Mouse (Mus musculus): ENCODE measurements at regions not wholly inside any gene's neighbourhood (a gene's known extent, or its start where the extent isn't known, plus 50 kb on each side); places are given as distances from the start of the nearest gene placed in this dataset.

GRCm38 (mm10) chr3:49686182-49686895 is 70.8 kb downstream of the Pcdh18 start:
- Histone ChIP-seq H3K9me3 (no peaks in the 10 kb centered on the region), H3K27ac (no peak overlapping the region), H3K4me1 (replicated peaks) (no peaks in the 10 kb centered on the region), H3K36me3 (no peaks in the 10 kb centered on the region), H3K27me3 (ENCODE audit: insufficient read depth, poor library complexity, severe bottlenecking) (no peaks in the 10 kb centered on the region), H3K4me3 (no peak overlapping the region)
- no peak for DNase-seq (ENCODE audit: low spot score)
- WGBS, result 61% methylated on average over 4 of the region's 4 CpGs

DNA sequence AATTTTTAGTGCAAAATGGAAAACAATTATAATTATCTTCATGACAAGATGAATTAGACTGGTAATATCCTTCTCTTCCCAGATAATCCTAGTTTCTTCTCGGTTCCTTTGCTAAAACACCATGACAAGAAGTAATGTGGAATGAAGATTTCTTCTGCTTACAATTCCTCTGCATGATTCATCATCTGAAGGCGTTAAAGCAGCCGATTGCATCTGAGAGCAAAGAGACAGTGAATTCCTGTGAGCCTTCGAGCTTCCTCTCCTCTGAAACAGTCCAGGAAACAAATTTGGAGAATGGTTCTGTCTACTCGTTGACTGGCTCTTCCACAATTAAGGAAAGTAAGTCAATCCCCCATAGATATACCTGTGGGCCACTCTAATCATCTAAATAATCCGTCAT is 82.2 kb downstream of the Pcdh18 start:
- H3K9me3 ChIP-seq, result no peaks in the 10 kb centered on the region
- no peaks in the 10 kb centered on the region for H3K36me3 ChIP-seq
- 86% methylated on average over 6 of the region's 6 CpGs for whole genome bisulfite sequencing
- no peaks in the 10 kb centered on the region for H3K4me1 ChIP-seq (replicated peaks)
- H3K4me3 ChIP-seq, result no peak overlapping the region
- H3K27me3 ChIP-seq (ENCODE audit: insufficient read depth, poor library complexity, severe bottlenecking), result no peaks in the 10 kb centered on the region
- DNase-seq (ENCODE audit: low spot score), result no peak
- no peak overlapping the region for H3K27ac ChIP-seq

DNA sequence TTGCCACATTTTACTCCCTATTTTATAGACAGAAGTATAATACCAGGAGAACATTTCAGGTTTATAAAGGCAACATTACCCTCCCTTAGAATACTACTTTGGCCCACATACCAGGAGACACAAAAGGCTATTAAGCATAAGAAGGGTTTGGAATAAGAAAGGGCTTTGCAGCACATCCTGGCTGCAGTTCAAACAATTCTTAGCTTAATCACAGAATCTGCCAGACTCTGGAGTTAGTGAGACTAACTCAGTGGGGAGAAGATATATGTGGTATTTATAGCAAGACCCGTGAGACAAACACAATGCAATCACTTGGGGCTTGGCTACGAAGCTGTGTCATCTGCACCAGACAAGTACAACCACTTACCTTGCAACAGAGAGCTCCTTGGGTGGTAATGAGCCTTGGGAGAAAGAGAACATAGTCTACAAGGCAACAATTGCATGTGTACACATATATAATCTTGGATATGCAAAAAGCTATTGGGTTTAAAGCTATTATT is 84.4 kb downstream of the Pcdh18 start:
- no peak for DNase-seq (ENCODE audit: low spot score)
- Histone ChIP-seq H3K4me3 (no peak overlapping the region), H3K27ac (no peak overlapping the region), H3K4me1 (replicated peaks) (no peaks in the 10 kb centered on the region), H3K27me3 (ENCODE audit: insufficient read depth, poor library complexity, severe bottlenecking) (no peaks in the 10 kb centered on the region), H3K9me3 (no peaks in the 10 kb centered on the region), H3K36me3 (no peaks in the 10 kb centered on the region)
- 59% methylated on average over 2 of the region's 2 CpGs for WGBS

- Histone ChIP-seq H3K27ac (no peak overlapping the region), H3K4me1 (replicated peaks) (no peaks in the 10 kb centered on the region), H3K27me3 (ENCODE audit: insufficient read depth, poor library complexity, severe bottlenecking) (no peaks in the 10 kb centered on the region), H3K36me3 (no peaks in the 10 kb centered on the region), H3K4me3 (no peak overlapping the region), H3K9me3 (no peaks in the 10 kb centered on the region)
- 93% methylated on average over 9 of the region's 9 CpGs for WGBS
- no peak for DNase-seq (ENCODE audit: low spot score)
Measured at GRCm38 (mm10) chr3:49667543-49668338, 89.4 kb downstream of the Pcdh18 start.

DNA sequence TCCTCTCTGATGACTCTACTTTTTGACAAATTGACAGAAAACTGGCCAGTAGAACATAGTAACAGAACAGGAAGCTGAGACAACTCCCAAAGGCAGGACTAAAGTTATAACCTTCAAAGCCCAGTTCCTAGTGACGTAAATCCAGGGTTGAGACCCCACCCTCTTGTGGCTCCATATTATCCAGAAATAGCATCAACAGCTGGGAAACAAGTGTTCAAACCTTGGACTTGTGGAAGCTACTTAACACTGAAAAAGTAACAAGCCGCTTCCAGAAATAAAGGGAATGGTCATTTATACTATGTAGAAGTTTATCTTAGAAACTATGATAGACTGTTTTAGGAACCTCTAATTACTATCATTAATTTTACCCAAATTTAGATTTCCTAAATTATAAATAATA is 90.6 kb downstream of the Pcdh18 start:
- 91% methylated on average over 2 of the region's 2 CpGs for WGBS
- H3K4me3 ChIP-seq, result no peak overlapping the region
- no peak for DNase-seq (ENCODE audit: low spot score)
- H3K36me3 ChIP-seq, result no peaks in the 10 kb centered on the region
- no peaks in the 10 kb centered on the region for H3K27me3 ChIP-seq (ENCODE audit: insufficient read depth, poor library complexity, severe bottlenecking)
- H3K9me3 ChIP-seq, result no peaks in the 10 kb centered on the region
- no peaks in the 10 kb centered on the region for H3K4me1 ChIP-seq (replicated peaks)
- H3K27ac ChIP-seq, result no peak overlapping the region

DNA sequence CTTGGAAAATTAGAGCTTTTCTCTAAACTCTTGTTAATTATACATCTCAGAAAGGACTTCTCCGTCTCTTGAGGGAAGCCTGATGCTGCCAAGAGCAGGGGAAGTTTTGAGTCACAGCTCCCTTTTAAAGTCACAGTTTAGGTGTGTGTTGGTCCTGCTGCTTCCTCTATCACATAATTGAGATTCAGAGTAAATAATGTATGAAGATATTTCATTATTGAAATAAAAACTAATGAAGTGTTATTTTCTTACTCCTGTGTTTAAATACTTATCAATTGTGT is 108.3 kb downstream of the Pcdh18 start:
- H3K27me3 ChIP-seq (ENCODE audit: insufficient read depth, poor library complexity, severe bottlenecking), result no peaks in the 10 kb centered on the region
- no peak overlapping the region for H3K4me3 ChIP-seq
- no peak for DNase-seq (ENCODE audit: low spot score)
- no peak overlapping the region for H3K27ac ChIP-seq
- H3K36me3 ChIP-seq, result no peaks in the 10 kb centered on the region
- 75% methylated on average over 1 of the region's 1 CpGs for WGBS
- no peaks in the 10 kb centered on the region for H3K4me1 ChIP-seq (replicated peaks)
- H3K9me3 ChIP-seq, result no peaks in the 10 kb centered on the region; the same call in 1 of the 2 replicates

- WGBS, result 78% methylated on average over 5 of the region's 5 CpGs
- DNase-seq (ENCODE audit: low spot score), result no peak
- Histone ChIP-seq H3K9me3 (no peaks in the 10 kb centered on the region; the same call in 1 of the 2 replicates), H3K36me3 (no peaks in the 10 kb centered on the region), H3K27me3 (ENCODE audit: insufficient read depth, poor library complexity, severe bottlenecking) (no peaks in the 10 kb centered on the region), H3K27ac (no peak overlapping the region), H3K4me3 (no peak overlapping the region), H3K4me1 (replicated peaks) (no peaks in the 10 kb centered on the region)
Measured at GRCm38 (mm10) chr3:49648040-49648894, 108.9 kb downstream of the Pcdh18 start.

DNA sequence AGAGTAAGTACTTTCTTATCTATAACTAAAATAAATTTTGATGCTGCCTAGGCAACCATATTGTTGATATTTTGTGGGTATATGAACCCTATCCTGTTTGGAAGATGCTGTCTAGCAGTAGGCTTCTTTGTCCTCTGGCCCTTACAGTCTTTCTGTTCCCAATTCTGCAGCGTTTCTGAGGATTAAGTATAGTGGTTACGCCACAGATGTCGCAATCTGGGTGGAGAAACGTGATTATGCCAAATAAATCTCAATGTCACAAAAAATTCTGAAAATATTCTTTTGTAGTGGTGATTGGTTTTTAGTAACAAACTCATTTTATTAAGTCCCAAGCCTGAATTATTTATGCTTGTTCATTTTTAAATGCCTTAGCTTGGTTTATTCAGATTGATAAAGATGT is 112.1 kb downstream of the Pcdh18 start:
- Histone ChIP-seq H3K9me3 (no peaks in the 10 kb centered on the region; the same call in 1 of the 2 replicates), H3K4me3 (no peak overlapping the region), H3K36me3 (no peaks in the 10 kb centered on the region), H3K4me1 (replicated peaks) (no peaks in the 10 kb centered on the region), H3K27me3 (ENCODE audit: insufficient read depth, poor library complexity, severe bottlenecking) (no peaks in the 10 kb centered on the region), H3K27ac (no peak overlapping the region)
- WGBS, result 92% methylated on average over 4 of the region's 4 CpGs
- DNase-seq (ENCODE audit: low spot score), result no peak

DNA sequence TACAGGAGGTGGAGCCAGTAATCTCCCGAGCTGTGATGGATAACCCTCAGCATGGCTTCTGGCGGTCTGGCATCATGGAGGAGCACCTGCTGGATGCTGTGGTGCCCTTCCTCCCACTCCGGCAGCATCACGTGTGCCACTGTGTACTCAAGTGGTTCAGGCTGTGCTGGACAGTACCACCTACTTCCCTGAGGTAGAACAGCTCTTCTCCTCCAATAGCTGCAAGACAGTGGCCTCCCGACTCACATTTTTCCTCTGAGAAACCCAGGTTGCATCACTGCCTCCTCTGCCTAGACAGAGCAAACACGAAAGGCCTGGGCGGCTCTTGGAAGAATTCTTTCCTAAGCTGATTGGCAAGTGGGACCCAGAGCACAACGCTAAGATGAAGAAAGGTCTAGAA is 113.3 kb downstream of the Pcdh18 start:
- no peak overlapping the region for H3K27ac ChIP-seq
- H3K4me1 ChIP-seq (replicated peaks), result no peaks in the 10 kb centered on the region
- H3K4me3 ChIP-seq, result no peak overlapping the region
- DNase-seq (ENCODE audit: low spot score), result no peak
- no peaks in the 10 kb centered on the region for H3K27me3 ChIP-seq (ENCODE audit: insufficient read depth, poor library complexity, severe bottlenecking)
- no peaks in the 10 kb centered on the region; the same call in 1 of the 2 replicates for H3K9me3 ChIP-seq
- WGBS, result 95% methylated on average over 8 of the region's 8 CpGs
- H3K36me3 ChIP-seq, result no peaks in the 10 kb centered on the region

DNA sequence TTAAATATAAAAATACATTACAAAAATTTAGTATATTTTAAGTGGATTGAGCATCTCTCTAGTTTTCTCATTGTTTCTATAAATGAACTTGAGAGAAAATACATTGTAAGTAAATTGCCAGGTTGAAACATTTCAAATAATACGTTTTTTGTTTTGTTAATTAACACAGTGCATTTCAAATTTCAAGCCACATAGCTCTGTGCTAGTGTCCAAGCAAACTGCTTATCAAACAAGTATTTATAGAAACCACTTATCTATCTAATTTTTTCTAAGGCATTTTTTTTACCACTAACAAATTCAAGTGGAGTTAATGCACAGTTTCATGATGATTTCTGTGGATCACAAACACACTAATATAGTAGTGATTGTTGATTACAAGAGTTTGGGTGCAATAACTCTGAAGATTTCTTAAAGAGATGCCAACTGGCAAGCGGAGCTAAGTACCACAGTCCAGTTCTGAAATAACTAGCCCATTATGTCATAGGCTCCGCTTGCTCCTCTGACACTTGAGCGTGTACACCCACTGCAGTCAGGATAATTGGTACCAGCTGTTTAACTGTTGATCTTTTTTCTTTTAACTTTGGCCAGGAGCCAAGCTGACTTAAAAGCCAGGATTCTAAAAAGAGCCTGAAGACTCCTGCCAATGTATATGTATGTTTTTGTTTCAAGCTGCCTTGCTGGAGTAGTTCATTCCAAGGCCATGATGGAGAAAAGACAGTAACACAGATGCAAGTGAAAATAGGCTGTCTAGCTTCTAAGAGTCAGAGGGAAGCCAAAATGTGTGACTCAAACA is 115.0 kb downstream of the Pcdh18 start:
- peak; percentile 16 for DNase-seq (ENCODE audit: low spot score)
- H3K4me3 ChIP-seq, result no peak overlapping the region
- 60% methylated on average over 4 of the region's 4 CpGs for WGBS
- H3K36me3 ChIP-seq, result no peaks in the 10 kb centered on the region
- H3K4me1 ChIP-seq (replicated peaks), result no peaks in the 10 kb centered on the region
- H3K9me3 ChIP-seq, result no peaks in the 10 kb centered on the region; the same call in 1 of the 2 replicates
- no peak overlapping the region for H3K27ac ChIP-seq
- no peaks in the 10 kb centered on the region for H3K27me3 ChIP-seq (ENCODE audit: insufficient read depth, poor library complexity, severe bottlenecking)

DNA sequence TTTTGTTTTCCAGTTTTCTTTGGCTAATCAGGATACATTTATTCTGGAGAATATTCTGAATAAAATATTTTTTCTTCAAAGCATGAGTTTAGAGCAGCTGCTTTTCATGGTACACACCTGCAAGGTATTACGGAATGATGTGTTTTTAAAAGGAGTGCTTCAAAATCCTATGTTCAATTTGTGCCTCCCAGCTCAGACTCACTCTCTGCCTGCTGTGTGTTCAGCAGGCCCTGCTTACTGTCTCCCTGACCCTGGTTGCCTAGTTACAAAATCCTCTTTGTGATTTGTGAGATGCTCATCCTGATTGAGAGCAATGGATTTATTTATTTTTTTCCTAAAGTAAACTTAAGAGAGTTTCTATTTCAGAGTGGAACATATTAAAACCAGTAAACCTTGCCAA is 115.7 kb downstream of the Pcdh18 start:
- H3K9me3 ChIP-seq, result no peaks in the 10 kb centered on the region; the same call in 1 of the 2 replicates
- H3K4me3 ChIP-seq, result no peak overlapping the region
- H3K27me3 ChIP-seq (ENCODE audit: insufficient read depth, poor library complexity, severe bottlenecking), result no peaks in the 10 kb centered on the region
- DNase-seq (ENCODE audit: low spot score), result no peak
- no peaks in the 10 kb centered on the region for H3K4me1 ChIP-seq (replicated peaks)
- no peaks in the 10 kb centered on the region for H3K36me3 ChIP-seq
- H3K27ac ChIP-seq, result no peak overlapping the region
- 67% methylated on average over 1 of the region's 1 CpGs for WGBS

GRCm38 (mm10) chr3:49638601-49639000 is 118.5 kb downstream of the Pcdh18 start:
- no peak for DNase-seq (ENCODE audit: low spot score)
- no peaks in the 10 kb centered on the region for H3K36me3 ChIP-seq
- no peaks in the 10 kb centered on the region for H3K9me3 ChIP-seq
- no peaks in the 10 kb centered on the region for H3K4me1 ChIP-seq (replicated peaks)
- WGBS, result 86% methylated on average over 2 of the region's 2 CpGs
- H3K4me3 ChIP-seq, result no peak overlapping the region
- H3K27me3 ChIP-seq (ENCODE audit: insufficient read depth, poor library complexity, severe bottlenecking), result no peaks in the 10 kb centered on the region
- H3K27ac ChIP-seq, result no peak overlapping the region

All from hindbrain, embryonic 10.5 days (tissue).